Mouse (Mus musculus) NIH3T3 (cell line): Measurements from ENCODE around the gene Ddx28.

Experiments
- DNase-seq: peaks from one replicate; pipeline ENCODE4 v3.0.0-alpha.2; 2012; ENCODE audit warnings: low read depth

The Ddx28 gene

DNA sequence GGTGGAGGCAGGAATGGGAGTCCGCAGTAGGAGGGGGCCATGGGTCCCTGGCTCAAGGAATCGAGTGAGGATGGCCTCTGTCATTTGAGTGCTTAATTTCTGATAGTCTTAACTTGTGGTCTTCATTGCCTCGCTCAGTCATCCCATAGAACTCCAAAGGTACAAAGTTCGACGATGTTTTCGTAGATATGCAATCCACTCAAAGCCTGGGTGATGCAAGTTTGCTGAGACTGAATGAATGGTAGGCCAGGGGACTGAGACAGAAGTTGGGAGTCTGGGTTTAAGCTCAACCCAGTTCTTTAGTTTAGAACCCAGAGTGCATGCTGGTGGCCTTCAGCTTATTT is at the start of gene Ddx28:
Gene Ddx28 (minus strand): TSS at position 240 of the 344 bp plus-strand sequence.
- DNase-seq, result no peak

DNA sequence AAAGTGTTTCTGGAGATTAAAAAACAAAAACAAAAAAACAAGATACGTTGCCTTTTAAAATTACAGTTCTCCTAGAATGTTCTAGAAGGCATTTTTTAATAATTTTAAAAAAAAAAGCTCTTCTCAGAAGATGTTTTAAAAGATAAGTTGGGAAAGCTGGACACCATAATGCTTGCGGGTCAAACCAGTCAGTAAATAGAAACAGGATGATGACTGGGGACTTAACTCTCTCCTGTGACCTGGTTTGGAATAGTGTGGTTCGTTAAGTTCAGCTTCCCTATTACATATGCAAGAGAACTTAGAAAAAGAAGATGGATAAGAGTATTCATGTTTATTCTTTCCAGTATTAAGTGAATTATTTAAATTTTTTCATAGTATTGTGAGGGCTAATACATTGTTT is 48.8 kb upstream of the Ddx28 start:
- no peak for DNase-seq

DNA sequence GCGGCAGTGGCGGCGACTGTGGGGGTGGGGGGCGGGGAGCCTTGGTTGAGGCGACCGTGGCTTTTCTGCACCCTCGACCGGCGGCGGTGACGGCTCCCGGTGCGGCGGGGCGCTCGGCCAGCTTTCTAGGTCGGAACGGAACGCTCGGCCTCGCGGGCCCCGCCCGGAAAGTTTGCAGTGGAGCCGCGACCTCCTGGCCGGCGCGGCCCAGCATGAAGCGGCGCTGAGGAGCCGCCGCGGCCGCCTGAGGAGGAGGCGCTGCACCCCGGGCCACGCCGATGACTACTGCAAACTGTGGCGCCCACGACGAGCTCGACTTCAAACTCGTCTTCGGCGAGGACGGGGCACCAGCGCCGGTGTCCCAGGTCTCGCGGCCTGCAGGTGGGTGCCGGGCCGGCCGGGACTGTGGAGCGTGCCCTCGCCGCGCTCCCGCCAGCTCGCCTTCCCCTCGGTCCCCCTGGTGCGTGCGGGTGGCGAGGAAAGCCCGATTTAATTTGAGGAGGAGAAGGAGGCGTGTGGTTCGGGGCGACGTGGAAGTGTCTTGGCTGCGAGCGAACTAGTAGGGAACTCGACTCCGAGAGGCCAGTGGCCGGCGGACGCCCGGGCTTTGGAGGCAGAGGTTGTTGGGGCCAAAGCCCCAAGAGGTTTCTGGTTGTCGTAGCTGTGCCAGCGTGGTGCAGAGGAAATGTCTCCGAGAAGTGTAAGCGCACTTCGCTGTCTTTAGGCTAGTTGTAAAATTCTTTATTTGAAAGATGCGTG is 48.1 kb upstream of the Ddx28 start:
- DNase-seq, result no peak

DNA sequence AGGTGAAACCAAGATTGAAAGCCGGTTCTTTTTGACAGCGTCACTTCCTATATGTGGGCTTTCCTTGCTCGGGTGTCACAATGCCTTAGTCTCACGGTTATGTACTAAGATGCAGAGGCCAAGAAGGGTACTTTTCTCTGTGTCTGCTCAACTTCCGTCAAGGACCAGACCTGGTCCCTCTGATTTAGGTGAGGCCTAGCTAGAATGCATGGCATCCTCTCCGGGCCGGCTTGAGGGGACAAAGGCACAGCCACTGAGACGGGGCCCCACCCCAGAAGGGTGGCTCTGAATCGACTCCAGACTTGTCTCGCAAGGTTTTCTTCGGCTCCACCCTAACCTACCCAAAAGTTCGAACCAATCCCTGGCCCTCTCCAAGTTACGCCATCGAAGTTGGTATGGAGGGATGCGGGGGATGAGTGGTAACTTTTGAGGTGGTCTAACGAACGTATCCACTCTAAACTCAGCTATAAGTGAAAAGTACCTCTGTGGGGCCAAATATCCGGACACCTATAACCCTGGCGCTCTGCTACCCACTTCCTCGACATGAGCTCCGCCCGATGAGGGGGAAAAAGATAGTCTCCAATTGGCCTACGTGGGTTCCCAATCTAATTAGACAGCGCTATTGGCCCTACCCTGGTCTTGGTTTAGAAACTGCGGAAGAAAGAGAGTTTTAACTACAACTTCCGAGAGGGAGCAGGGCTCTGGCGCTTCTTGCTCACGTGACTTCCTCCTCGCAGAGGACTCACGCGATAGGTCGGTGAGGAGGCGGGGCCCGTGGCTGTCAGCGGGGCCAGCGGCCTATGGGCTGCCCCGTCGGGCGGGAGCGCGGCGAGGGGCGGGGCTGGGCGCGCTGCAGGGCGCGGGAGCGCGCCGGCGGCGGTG is 47.3 kb upstream of the Ddx28 start, which contains the start of gene Nfatc3:
Gene Nfatc3 (plus strand): TSS at position 110 of the 882 bp plus-strand sequence.
- DNase-seq, result peak; percentile 98

DNA sequence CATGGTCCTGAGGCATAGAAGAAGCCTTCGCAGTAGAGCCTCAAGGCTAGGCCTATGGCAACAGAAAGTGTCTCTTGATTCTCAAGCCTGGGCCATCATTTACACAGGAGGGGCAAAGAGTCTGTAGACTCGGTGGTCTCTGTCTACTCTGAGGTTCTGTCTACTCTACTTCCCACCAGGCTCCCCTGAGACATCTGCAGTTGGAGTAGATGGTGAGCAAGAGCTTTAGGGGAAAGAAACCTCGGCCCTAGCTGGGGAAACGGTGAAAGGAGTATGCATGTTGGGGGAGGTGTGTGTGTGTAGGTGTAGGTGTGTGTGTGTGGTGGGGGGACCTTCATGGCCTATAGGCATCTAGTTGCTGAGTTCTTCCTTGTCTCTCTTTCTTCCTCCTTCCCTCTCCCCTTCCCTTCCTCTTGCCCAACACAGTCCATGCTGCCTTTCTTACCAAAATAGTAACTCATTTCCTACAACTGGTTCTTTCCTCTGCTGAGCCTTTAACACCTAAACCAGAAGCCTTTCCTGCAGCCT is 44.8 kb upstream of the Ddx28 start:
- DNase-seq, result no peak

DNA sequence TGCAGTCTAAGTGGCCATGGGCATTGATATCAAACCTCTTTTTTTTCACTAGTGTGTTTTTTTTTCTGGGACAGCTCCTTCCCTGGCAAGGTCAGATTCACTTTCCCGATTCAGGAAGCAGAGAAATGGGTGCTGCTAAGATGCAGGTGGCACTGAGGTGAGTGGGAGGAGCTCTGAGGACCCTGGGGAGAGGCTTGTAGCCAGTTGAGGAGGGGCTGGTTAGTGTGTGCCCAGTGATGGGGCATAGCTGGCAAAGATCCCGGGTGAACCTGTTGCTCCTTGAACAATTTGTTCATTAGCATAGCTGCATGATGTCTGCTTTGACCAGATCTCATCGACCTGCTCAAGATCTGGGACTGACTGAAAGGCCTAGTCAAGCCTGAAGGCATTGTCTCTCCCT is 43.4 kb upstream of the Ddx28 start:
- no peak for DNase-seq

DNA sequence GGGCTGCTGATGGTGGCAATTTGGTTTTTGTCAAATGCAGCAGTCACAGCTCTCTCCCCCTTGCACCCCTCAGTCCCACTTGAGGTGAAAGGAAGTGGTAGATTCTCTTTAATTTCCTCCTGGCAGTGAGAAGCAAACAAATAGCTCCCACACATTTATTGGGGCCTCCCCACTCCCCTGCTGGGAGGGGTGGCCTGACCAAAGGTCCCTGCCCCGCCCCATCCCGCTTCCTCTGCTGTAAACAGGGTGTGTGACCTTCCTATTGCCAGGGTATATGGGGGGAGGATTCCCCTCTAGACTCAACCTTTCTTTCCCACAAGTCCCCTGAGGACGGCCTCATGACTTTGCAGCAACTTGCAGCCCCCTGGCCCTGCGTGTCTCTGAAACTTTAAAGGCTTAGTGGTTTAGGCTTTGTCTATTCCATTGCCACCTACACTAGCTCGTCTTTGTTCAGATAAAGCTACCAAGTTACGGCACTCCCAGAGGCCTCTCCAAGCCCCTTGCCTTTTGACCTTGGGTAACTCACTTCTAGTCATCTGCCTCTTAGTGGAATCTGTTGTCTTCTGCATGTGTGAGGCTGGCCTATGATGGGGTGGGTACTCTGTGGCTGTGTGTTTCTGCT is 42.6 kb upstream of the Ddx28 start:
- no peak for DNase-seq

DNA sequence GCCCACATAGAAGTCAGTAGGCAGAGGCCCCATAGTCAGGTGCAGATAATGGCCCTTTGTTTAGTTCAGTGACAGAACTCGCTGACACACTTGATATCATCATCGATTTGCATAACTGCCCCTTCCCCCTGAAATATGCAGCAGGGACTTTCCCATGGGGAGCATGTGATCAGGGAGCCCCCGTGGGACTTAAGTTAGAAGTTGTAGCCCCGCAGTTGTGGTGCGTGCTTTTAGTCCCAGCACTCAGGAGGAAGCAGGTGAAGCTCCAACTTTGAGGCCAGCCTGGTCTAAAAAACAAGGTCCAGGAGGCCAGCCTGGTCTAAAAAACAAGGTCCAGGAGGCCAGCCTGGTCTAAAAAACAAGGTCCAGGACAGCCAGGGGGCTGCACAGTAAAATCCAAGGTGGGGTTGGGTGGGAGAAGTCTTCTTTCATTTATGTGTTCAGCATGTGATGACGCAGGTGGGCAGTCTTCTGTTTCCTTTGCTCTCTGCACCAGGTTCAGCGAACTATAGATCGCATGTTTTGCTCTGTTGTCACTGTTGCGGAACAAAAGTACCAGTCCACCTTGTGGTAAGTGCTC is 40.9 kb upstream of the Ddx28 start:
- no peak for DNase-seq

DNA sequence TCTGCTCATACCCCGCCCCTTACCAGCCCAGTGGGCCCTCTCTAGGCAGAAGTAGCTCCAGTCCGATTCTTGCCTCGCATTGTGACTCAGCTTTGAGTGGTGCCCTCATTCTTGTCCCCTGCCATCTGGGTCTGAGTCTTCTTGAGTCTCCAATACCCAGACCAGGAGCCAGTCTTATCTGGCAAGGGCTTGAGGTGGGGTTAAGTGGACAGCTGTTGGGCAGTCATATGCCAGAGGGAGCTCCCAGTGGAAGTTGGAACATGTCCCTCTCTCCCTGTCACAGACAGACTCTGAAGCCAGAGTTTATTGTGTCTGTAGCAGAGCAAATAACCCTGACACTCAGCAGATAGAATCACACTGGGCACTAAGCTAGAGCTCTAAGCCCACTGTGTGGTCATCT is 39.4 kb upstream of the Ddx28 start:
- no peak for DNase-seq

DNA sequence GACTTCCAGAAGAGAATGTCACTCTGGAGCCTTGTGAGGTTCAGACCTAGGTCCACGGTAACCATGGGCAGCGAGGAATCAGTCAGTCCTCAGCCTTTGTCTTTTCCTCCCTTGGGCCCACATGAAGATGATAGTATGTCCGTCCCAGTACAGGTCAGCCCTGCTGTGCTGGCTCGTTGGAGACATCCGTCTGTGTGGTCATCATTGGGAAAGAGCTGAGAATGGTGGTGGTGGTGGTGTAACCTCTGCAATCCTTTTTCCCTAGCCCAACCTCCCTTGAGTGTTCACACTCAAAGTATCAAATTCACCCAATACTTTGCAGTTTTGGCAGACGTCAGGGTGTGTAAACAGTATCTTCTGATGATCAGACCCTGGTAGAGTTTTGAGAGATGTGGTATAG is 38.2 kb upstream of the Ddx28 start:
- no peak for DNase-seq

DNA sequence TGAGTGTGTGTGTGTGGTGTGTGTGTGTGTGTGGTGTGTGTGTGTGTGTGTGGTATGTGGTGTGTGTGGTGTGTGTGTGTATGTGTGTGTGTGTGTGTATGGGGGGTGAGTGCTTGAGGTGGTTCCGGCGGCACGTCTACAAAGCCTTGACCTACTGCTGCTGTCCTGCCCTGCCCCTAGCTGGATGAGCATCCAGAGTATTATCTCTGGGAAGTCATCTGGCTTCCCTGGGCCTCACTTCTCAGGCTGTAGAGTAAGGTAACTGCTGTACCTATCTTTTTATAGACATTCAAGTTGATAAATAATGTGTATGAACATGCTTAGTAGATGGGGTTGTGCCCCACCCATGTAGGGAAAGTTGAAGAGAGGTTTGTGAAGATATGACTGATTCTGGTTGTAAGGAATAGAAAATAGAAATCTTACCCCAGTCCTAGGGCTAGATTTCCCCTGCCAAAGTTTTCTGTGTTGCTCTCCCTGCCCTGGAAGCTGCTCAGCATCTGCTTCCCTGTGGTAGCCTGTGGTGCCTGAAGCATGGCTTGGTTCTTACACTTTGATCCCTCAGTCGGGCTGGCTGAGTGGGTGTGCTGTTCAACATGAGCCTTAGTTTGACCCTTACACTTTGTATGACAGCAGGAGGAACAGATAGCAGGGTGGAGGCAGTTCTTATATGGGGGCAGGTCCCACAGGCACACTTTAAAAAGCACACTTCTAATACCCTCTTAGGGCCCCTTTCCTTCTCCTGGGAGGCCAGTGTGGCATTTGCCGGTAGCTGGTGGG is 36.4 kb upstream of the Ddx28 start:
- DNase-seq, result no peak

DNA sequence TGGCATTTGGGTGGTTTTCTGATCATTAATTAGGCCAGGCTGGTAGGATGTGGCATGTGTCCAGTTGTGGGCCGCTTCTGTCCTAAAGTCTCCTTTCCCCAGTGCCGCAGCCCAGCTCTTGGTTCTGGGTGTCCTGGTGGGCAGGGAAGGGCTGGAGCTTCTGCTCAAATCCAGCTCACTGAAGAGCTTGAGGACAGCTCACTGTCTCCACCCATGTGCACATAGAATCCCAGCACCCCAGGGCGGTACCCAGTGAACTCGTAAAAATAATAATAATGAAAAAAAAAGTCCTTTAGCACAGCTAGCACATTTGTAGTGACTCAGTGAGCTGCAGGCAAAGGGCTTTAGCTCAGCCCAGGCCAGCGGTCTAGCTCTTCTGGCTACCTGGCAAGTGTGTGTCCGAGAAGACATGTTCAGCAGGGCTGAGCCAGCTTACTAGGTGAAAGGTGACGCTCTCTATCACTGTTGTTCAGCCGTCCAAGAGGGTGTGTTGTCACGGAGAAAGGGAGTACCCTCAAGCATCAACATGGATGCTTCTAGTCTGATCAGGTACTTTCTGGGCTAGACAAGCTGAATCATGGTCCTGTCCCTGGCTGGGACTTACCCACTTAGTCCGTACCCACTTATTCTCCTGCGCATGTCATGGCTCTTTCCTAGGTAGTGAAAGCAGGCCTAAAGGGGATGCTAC is 35.3 kb upstream of the Ddx28 start:
- DNase-seq, result no peak

DNA sequence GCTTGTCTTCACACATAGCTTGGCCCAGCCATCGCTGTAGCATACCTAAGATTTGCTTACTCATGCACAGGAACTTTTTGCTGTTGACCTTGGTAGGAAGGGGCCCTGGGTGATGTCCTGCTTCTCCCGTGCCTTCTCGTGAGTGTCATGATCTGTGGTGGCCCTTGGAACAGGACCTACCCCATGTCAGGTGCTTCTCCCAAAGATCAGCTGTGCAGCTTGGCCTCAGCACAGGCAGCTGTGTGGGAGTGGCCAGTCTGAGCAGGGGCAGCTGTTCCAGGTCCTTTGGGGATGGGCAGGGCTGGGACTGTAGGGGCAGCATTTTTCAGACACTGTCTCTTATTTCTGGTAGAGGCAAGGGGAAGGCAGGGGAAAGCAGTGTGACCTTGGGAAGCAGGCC is 32.5 kb upstream of the Ddx28 start:
- DNase-seq, result no peak

DNA sequence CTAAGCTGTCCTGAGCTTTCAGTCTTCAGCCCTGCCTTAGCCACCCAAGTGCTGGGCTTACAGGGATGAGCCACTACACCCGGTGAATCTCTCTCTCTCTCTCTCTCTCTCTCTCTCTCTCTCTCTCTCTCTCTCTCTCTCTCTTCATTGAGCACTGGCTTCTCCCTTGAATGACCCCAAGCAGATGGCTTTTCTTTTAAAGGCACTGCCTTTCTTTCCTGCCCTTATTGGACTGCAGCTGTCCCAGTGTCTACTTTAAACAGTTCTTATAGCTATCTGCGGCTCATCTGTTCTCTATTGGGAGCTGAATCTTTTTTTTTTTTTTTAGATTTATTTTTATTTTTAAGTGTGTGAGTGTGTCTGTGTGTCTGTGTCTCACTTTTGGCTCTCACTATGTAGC is 31.4 kb upstream of the Ddx28 start:
- DNase-seq, result no peak

DNA sequence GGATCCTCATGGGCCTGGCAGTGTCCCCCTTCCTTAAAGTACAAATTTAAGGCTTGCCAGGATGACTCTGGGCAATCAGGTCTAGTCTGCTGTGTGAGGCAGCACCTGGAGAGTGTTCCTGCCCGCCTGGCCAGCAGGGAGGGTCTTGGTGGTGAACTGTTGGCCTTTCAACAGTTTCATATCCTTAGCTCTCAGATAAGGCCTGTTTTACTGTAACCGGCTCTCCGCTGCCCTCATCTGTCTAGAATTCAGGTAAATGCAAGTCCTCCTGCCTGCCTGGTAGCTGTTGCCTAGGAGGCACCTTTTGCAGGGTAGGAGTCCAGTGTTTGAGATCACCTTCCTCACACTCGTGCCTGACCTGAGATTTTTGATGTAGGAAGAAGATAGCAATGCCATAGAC is 28.5 kb upstream of the Ddx28 start:
- DNase-seq, result no peak

DNA sequence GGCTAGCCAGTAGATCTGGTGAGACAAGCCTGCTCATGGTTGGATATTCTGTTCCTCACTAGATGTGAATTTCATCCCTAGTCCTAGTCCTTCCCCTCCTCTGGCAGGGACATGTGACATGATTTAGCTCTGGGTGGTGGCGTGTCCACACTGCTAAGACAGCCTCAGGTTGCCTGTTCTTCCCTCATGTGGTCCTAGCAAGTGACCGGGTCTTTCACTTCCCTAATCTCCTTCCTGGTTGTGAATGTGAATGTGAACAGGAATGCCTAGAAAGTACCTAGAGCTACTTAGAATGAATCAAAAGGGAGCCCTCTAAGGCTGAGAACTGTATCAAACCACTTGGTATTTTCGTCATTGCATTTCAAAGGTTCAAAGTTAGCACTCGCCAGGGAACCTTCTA is 27.9 kb upstream of the Ddx28 start:
- DNase-seq, result no peak

DNA sequence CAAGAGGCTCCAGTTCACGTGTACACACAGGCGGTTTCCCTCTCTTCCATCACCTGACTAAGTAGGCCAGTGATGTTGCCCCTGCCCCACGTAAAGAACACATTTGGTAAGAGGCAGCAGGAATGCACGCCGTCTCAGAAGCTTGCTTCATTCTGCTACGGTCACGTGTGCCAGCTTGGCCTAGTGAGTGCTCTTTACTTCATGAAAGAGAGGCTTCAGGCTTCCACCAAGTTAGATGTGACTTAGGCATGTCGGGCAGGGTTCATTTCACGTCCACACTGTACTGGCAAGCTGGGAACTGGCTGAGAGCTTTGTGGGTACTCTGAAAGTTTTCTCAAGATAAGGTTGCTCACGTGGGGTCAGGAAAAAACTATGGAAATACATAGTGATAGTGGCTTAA is 27.0 kb upstream of the Ddx28 start:
- no peak for DNase-seq

DNA sequence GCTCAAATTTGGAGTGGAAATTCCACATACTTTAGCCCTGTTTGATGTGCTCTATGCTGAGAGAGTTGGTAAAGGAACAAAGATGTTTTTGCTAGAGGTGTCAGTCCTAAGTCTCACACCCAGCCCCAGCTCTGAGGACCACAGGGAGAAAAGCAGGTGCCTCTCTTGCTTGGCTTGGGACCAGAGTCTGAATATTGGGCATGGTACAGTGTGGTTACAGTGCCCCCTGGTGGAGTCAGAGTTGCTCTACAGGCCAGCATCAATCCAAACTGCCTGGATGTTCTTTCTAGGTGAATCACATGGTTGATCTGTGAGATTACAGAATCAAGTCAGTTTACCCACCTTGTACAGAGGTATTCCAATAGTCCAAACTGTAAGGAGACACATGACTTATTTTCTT is 10.8 kb upstream of the Ddx28 start:
- DNase-seq, result peak; percentile 89

DNA sequence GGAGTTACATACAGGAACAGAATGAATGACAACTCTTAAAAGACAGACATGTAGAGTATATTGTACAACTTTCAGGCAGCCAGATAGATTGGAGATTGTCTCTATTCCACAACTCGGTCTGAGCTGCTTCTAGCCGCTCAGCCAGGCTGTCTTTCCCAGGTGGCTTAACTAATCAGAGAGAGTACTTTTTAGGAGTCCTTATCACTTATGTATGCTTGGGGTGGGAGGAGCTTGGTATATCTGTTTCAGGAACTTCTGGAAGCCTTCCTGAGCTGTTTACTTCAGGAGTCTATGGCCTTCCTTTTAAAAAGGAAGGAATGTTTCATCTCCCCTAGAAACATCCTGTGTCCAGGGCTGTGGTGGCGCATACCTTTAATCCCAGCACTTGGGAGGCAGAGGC is 6.4 kb upstream of the Ddx28 start:
- DNase-seq, result no peak

DNA sequence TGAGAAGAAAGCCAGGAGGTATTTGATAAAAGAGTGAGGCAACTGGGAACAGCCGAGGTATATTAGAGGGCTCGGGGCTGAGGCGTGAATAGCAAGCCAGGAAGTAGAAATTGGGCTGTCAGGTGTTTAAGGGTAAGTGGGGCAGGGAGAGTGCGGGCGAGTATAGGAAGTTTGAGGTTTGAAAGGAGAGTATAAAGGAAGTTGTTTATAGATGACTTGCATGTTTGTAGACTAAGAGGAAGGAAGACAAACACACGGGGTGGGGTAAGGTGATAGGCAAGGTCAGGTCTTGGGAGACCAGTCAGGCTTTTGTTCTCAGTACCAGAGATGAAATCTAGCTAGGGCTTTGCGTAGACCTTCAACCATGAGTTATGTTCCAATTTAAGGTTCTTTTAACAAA is 5.4 kb upstream of the Ddx28 start:
- no peak for DNase-seq

DNA sequence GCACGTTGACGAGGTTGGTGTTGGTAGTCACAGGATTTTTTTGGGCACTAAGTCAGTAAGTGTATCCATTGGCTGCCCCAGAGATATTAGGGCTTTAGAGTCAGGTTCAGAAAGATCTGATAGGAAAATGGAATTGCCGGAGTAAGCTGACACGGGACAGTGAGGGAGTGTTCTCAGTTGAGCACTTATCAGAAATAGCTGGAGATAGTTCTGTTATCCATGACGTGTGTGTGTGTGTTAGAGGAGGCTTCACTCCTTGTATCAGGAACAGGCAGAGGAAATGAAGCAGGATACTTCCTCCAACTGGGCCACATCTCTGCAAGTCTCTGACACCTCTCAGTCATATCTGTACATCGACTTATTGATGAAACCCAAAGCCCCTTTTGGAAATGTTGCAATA is 4.6 kb upstream of the Ddx28 start:
- no peak for DNase-seq
